Mouse (Mus musculus): ENCODE results near the gene A630089N07Rik. TPM values are rescaled to one million over a fixed set of nuclear protein-coding genes. Genes with fewer than 3 reads are reported as not detected.
"Not testable (repeated sequence)": the region's sequence is repeated elsewhere in the genome, so short reads cannot be mapped to it uniquely, and the experiment has no call there.

Gene A630089N07Rik
- polyA plus RNA-seq, 1 experiment from 2014 or later = 10.3 TPM

DNA sequence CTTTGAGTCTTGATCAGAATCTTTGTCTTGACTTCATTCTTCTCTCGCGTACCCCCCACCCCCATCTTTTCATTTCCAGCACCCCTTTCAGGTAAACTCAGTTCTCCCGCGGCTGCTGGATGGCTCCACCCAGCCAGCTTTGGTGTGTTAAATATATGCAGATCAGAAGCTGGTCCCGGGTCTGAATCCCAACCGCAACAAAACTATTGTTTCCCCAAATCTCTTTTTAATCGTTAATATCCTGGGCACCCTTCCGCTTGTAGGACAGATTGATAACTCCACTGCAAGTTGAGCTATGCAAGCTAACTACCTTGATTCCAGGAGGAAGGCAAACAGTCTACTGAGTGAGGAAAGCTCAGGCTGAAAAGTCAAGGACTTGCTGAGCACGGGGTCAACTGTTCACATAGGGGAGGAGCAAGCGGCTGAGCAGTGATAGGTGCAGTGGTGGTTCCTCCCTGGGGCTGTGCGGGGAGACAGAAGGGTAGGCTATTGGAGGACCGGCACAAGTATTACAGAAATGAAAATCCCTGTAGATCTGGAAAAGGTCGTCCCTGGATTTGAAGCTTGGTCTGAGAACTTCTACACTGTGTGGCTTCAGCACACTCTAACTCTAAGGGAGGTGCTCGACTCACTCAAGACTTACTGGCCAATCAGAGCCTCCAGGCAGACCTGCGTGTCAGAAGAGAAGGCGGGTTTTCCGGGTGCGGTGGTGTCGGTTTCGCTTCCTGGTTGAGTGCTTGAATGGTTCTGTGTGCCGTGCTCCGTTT, 85.5 kb downstream of the A630089N07Rik start, which contains the start of gene B230307C23Rik:
Gene B230307C23Rik (plus strand): TSS at position 700 of the 767 bp plus-strand sequence.
- H3K27me3 ChIP-seq = no peaks in the 10 kb centered on the region
- H3K4me2 ChIP-seq = peak within 1 kb of the TSS; percentile 78
- under 1% methylated on average over 22 of the region's 22 CpGs for WGBS (ENCODE audit: insufficient replicate concordance)
- peak; percentile 82 for DNase-seq
- peaks cover 22% of the 10 kb centered on the region for H3K36me3 ChIP-seq
- H3K9me3 ChIP-seq (replicated peaks) = no peaks in the 10 kb centered on the region
- H3K4me3 ChIP-seq (replicated peaks) = peak within 1 kb of the TSS; percentile 73
- peak within 1 kb of the TSS; percentile 73 for H3K9ac ChIP-seq
- peak; percentile 97 for ATAC-seq (ENCODE audit: low read depth)
- H3K4me1 ChIP-seq (replicated peaks) = peaks cover 30% of the 10 kb centered on the region
- H3K27ac ChIP-seq = peak within 1 kb of the TSS; percentile 80

DNA sequence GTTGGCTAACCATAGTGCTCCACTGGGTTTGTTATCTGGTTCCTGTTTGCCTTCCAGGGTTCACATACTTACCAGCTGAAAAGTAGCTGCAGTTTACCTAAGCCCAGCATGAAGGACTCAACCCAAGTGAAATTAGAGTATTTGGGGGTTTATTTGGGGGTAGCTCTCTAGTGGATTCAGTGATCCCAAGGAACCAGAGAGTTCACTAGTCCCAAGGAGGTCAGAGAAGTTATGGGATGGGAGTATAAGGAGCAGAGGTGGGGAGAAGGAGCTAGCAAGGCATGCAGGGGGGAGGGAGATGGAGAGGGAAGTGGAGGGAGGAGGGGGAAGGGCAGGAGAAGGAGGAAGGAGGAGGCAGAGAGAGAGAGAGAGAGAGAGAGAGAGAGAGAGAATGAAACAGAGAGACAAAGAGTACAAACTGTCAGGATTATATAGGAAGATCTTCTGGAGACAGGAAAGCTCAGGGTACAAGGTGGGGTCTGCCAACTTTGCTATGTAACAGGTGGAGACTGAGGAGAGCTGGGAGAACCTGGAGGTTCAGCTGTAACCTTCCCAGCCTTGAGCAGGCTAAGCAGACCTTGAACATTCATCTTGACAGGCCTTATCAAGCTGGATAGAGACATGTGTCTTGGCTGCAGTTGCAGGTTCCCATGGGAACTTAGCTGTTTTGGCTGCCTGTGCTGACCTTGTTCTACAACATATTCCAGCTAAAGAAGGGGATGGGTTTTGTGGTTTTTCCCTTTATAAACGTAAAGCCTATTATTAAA, 86.2 kb downstream of the A630089N07Rik start:
- no peak for ATAC-seq (ENCODE audit: low read depth)

GRCm38 (mm10) chr16:97992477-97992876, 89.8 kb downstream of the A630089N07Rik start:
- H3K4me1 ChIP-seq (replicated peaks) = peaks cover 14% of the 10 kb centered on the region
- not testable (repeated sequence) for H3K4me2 ChIP-seq; H3K9ac ChIP-seq; ATAC-seq (ENCODE audit: low read depth); H3K27me3 ChIP-seq; H3K9me3 ChIP-seq (replicated peaks); H3K27ac ChIP-seq; H3K36me3 ChIP-seq; DNase-seq; H3K4me3 ChIP-seq (replicated peaks)
- 58% methylated on average over 3 of the region's 3 CpGs for WGBS (ENCODE audit: insufficient replicate concordance)

More for the DNA sequence above, 86.2 kb downstream of the A630089N07Rik start:
- Histone ChIP-seq H3K27me3 (no peaks in the 10 kb centered on the region), H3K9ac (peak overlapping the region; percentile 73), H3K4me1 (replicated peaks) (peaks cover 30% of the 10 kb centered on the region), H3K9me3 (replicated peaks) (no peaks in the 10 kb centered on the region), H3K27ac (peak overlapping the region; percentile 80), H3K36me3 (peaks cover 20% of the 10 kb centered on the region), H3K4me2 (peak overlapping the region; percentile 78), H3K4me3 (replicated peaks) (peak overlapping the region; percentile 73)
- WGBS (ENCODE audit: insufficient replicate concordance) = 5% methylated on average over 1 of the region's 1 CpGs
- no peak for DNase-seq

- no peak overlapping the region for H3K4me3 ChIP-seq (replicated peaks)
- DNase-seq (no peak), ATAC-seq (ENCODE audit: low read depth) (no peak)
- H3K36me3 ChIP-seq = no peaks in the 10 kb centered on the region
- H3K4me2 ChIP-seq = no peak overlapping the region
- no peak overlapping the region for H3K27ac ChIP-seq
- no peaks in the 10 kb centered on the region for H3K9me3 ChIP-seq (replicated peaks)
- 40% methylated on average over 2 of the region's 2 CpGs for whole genome bisulfite sequencing (ENCODE audit: insufficient replicate concordance)
- H3K9ac ChIP-seq = no peak overlapping the region
- peaks cover 12% of the 10 kb centered on the region for H3K4me1 ChIP-seq (replicated peaks)
- H3K27me3 ChIP-seq = no peaks in the 10 kb centered on the region
These were observed 90.7 kb downstream of the A630089N07Rik start for GRCm38 (mm10) chr16:97991517-97991916.

DNA sequence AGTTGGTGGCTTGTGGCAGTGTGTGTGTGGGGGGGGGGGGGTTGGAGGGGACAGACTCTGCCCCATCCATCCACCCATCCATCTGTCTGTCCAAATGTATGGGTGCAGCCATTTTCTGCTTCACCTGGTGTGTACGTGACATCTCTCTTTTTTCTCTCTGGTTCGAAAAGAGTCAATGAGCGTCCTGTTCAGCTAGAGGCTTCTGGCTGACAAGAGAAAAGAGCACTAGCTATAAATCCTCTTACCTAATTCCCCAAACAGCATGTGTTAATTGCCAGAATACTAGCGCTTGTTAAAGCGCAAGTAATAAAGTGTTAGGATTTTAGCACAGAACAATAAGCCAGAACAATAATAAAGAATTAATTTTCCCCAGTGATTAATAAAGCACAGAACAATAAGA, 97.7 kb downstream of the A630089N07Rik start:
- no peak overlapping the region for H3K9ac ChIP-seq
- DNase-seq (no peak), ATAC-seq (ENCODE audit: low read depth) (no peak)
- no peaks in the 10 kb centered on the region for H3K27me3 ChIP-seq
- H3K4me3 ChIP-seq (replicated peaks) = no peak overlapping the region
- no peaks in the 10 kb centered on the region for H3K9me3 ChIP-seq (replicated peaks)
- no peaks in the 10 kb centered on the region for H3K36me3 ChIP-seq
- WGBS (ENCODE audit: insufficient replicate concordance) = 75% methylated on average over 5 of the region's 5 CpGs
- no peak overlapping the region for H3K27ac ChIP-seq
- no peaks in the 10 kb centered on the region for H3K4me1 ChIP-seq (replicated peaks)
- H3K4me2 ChIP-seq = no peak overlapping the region

DNA sequence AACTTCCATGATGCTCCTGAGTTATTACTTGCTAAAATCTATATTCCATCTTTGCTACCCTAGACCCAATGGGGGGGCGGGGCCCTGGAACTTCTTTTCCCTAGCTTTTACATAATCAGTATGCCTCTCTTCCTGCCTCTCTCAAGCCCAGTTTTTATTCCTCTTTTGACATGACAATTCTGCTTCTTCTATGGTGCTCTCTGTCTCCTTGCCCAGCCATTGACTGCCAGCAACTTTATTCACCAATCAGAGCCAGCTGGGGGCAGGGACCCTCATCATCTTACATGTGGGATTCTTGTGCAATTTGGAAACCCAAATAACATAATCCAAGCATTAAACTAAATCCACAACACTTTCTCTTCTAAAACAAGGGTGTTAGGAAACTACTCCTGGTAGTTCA, 100.9 kb downstream of the A630089N07Rik start:
- no peaks in the 10 kb centered on the region for H3K36me3 ChIP-seq
- DNase-seq (no peak), ATAC-seq (ENCODE audit: low read depth) (no peak)
- no peak overlapping the region for H3K9ac ChIP-seq
- no peak overlapping the region for H3K27ac ChIP-seq
- WGBS (ENCODE audit: insufficient replicate concordance) = 52% methylated on average over 1 of the region's 1 CpGs
- H3K4me1 ChIP-seq (replicated peaks) = peaks cover 17% of the 10 kb centered on the region
- H3K27me3 ChIP-seq = no peaks in the 10 kb centered on the region
- H3K4me2 ChIP-seq = no peak overlapping the region
- no peaks in the 10 kb centered on the region for H3K9me3 ChIP-seq (replicated peaks)
- H3K4me3 ChIP-seq (replicated peaks) = no peak overlapping the region

DNA sequence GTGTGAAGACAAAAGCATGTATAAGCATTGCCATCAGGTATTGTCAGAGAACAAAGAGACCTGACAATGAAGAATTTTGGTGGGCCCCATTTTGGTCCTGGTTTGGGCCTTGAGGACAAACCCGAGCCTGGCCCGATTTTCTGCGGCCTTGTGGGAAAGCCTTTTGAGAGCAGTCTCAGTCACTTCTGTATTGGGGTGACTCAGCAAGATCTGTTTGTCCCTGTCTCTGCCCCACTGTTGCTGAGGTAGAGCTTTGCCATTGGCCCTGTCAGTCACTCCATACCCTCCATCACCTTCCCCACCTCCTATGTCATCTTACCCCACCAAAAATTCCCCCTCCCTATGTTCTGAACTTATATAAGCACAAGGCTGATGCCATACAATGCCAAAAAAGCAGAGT, 104.5 kb downstream of the A630089N07Rik start:
- Histone ChIP-seq H3K4me3 (replicated peaks) (no peak overlapping the region), H3K4me1 (replicated peaks) (peaks cover 18% of the 10 kb centered on the region), H3K36me3 (no peaks in the 10 kb centered on the region), H3K9me3 (replicated peaks) (no peaks in the 10 kb centered on the region), H3K27me3 (no peaks in the 10 kb centered on the region), H3K9ac (no peak overlapping the region), H3K27ac (no peak overlapping the region), H3K4me2 (no peak overlapping the region)
- ATAC-seq (ENCODE audit: low read depth) = peak; percentile 68; the same call in 1 of the 2 replicates
- 59% methylated on average over 3 of the region's 3 CpGs for WGBS (ENCODE audit: insufficient replicate concordance)
- no peak for DNase-seq

- H3K4me2 ChIP-seq = no peak overlapping the region
- no peaks in the 10 kb centered on the region for H3K9me3 ChIP-seq (replicated peaks)
- H3K4me1 ChIP-seq (replicated peaks) = peaks cover 18% of the 10 kb centered on the region
- no peak overlapping the region for H3K9ac ChIP-seq
- no peaks in the 10 kb centered on the region for H3K27me3 ChIP-seq
- 28% methylated on average over 1 of the region's 1 CpGs for WGBS (ENCODE audit: insufficient replicate concordance)
- no peak overlapping the region for H3K4me3 ChIP-seq (replicated peaks)
- peak overlapping the region; percentile 58; the same call in 1 of the 2 replicates for H3K27ac ChIP-seq
- H3K36me3 ChIP-seq = no peaks in the 10 kb centered on the region
- DNase-seq (no peak), ATAC-seq (ENCODE audit: low read depth) (peak; percentile 87)
These were observed 105.0 kb downstream of the A630089N07Rik start for GRCm38 (mm10) chr16:97977277-97977676.

DNA sequence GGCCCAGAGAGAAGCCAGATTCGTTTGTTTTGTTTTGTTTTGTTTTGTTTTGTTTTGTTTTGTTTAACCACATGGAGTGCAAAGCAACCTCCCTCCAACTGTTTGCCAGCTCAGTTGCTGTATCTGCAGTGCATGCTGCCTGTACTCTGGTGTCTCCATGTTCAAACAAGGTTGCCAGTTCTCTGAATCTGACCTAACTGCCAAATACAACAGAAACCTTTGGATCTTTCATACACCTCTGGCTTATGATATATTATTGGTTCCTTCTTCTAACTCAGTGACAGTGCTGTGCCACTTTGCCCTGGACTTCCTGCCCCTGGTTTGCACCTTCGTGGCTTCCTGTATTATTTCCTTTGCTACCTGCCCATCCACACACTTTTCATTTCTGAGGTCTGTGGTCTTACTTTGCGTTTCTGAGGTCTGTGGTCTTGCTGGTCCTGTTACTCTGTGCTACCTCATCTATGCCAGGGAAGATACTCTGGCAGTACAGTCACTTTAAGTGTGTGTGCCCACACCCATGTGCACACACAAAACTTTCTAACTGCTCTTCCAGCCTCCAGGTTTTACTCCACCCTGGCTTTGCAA, 118.2 kb downstream of the A630089N07Rik start:
- no peak for DNase-seq
- no peak overlapping the region for H3K27ac ChIP-seq
- no peaks in the 10 kb centered on the region for H3K27me3 ChIP-seq
- ATAC-seq (ENCODE audit: low read depth) = no peak
- no peaks in the 10 kb centered on the region for H3K9me3 ChIP-seq (replicated peaks)
- no peaks in the 10 kb centered on the region for H3K36me3 ChIP-seq
- 49% methylated on average over 3 of the region's 3 CpGs for WGBS (ENCODE audit: insufficient replicate concordance)
- H3K4me3 ChIP-seq (replicated peaks) = no peak overlapping the region
- H3K4me1 ChIP-seq (replicated peaks) = peaks cover 49% of the 10 kb centered on the region
- H3K9ac ChIP-seq = no peak overlapping the region
- no peak overlapping the region for H3K4me2 ChIP-seq

GRCm38 (mm10) chr16:97962151-97962948, 119.9 kb downstream of the A630089N07Rik start, which contains the start of the genes C2cd2 and Zbtb21:
Gene C2cd2, minus strand, starts transcription at chr16:97962598.
Gene Zbtb21, minus strand, starts transcription at chr16:97962622.
- H3K9ac ChIP-seq = peak within 1 kb of the TSS; percentile 89
- no peaks in the 10 kb centered on the region for H3K9me3 ChIP-seq (replicated peaks)
- DNase-seq (peak; percentile 92), ATAC-seq (ENCODE audit: low read depth) (peak; percentile 97)
- peak within 1 kb of the TSS; percentile 79 for H3K4me3 ChIP-seq (replicated peaks)
- no peaks in the 10 kb centered on the region for H3K27me3 ChIP-seq
- peak within 1 kb of the TSS; percentile 96 for H3K4me2 ChIP-seq
- WGBS (ENCODE audit: insufficient replicate concordance) = under 1% methylated on average over 78 of the region's 78 CpGs
- H3K4me1 ChIP-seq (replicated peaks) = peaks cover 65% of the 10 kb centered on the region
- no peaks in the 10 kb centered on the region for H3K36me3 ChIP-seq
- H3K27ac ChIP-seq = peak within 1 kb of the TSS; percentile 93
